Mouse (Mus musculus): ENCODE measurements around the gene Srek1ip1. TPM values are rescaled to one million over a fixed set of nuclear protein-coding genes. Genes with fewer than 3 reads are reported as not detected.

The Srek1ip1 gene
- total and polyA plus RNA-seq, 3 experiments = 10.7 to 26.1 TPM; not detected in 1

DNA sequence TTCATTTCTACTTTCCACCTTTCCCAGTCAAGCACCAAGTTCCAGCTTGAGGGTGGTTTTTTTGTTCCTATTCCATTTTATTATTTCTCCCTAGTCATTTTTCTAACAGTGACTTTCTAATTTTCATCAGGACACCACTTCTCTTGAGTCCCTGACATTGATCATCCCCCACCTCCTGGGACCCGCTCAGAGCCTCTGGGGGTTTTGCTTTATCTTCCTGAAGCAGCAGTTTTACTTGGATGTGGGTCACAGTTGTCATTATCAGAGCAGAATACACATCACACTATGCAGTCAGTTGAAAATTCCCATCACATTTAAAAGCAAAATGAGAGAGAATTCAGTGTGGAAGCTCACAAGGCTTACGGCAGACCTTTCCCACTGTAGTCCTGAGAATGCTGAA, 61.4 kb downstream of the Srek1ip1 start:
- H3K27ac ChIP-seq (ENCODE audit: control insufficient read depth, low read depth, low read length) = no peak overlapping the region
- H3K9ac ChIP-seq (ENCODE audit: control insufficient read depth, low read depth, low read length, poor library complexity, severe bottlenecking) = no peak overlapping the region
- no peak for TF ChIP-seq JUND (IDR thresholded peaks at IDR 0.05; ENCODE audit: low read depth, low read length)
- TF ChIP-seq CHD1 (IDR thresholded peaks at IDR 0.05; ENCODE audit: low read depth, low read length) = no peak
- no peak for TF ChIP-seq MXI1 (IDR thresholded peaks at IDR 0.05; ENCODE audit: low read depth, low read length)
- TF ChIP-seq GABPA (IDR thresholded peaks at IDR 0.05; ENCODE audit: low read depth, low read length) = no peak
- no peak for TF ChIP-seq CTCF (IDR thresholded peaks at IDR 0.05 in 2 of 3, conservative IDR thresholded peaks at IDR 0.05 in 1 of 3; ENCODE audit: control insufficient read depth in 1 of 3, insufficient read depth in 1 of 3, low read depth in 2 of 3, low read length in 3 of 3, poor library complexity in 1 of 3, severe bottlenecking in 1 of 3)
- no peak for TF ChIP-seq MEF2A (IDR thresholded peaks at IDR 0.05; ENCODE audit: extremely low read depth, insufficient replicate concordance, low read depth, low read length, poor library complexity, severe bottlenecking)
- no peak for TF ChIP-seq GATA1 (IDR thresholded peaks at IDR 0.05; ENCODE audit: low read depth, low read length)
- TF ChIP-seq UBTF (IDR thresholded peaks at IDR 0.05; ENCODE audit: borderline replicate concordance, insufficient read depth, low read depth, low read length) = no peak
- no peak for TF ChIP-seq MYC (IDR thresholded peaks at IDR 0.05; ENCODE audit: low read depth, low read length)
- TF ChIP-seq MAX (IDR thresholded peaks at IDR 0.05; ENCODE audit: low read length) = no peak
- TF ChIP-seq SIN3A (IDR thresholded peaks at IDR 0.05; ENCODE audit: low read length) = no peak
- TF ChIP-seq RCOR1 (IDR thresholded peaks at IDR 0.05; ENCODE audit: low read depth, low read length) = no peak
- no peak for TF ChIP-seq USF2 (IDR thresholded peaks at IDR 0.05; ENCODE audit: borderline replicate concordance in 1 of 2, insufficient read depth in 1 of 2, low read depth in 1 of 2, low read length in 2 of 2)
- TF ChIP-seq MYB (IDR thresholded peaks at IDR 0.05; ENCODE audit: low read depth, low read length) = no peak
- no peak for TF ChIP-seq TCF12 (IDR thresholded peaks at IDR 0.05; ENCODE audit: low read depth, low read length)
- no peak for TF ChIP-seq POLR2AphosphoS5 (IDR thresholded peaks at IDR 0.05; ENCODE audit: borderline replicate concordance, low read depth, low read length)
- TF ChIP-seq HCFC1 (IDR thresholded peaks at IDR 0.05; ENCODE audit: low read depth, low read length) = no peak
- TF ChIP-seq ZKSCAN1 (IDR thresholded peaks at IDR 0.05; ENCODE audit: low read depth, low read length) = no peak
- no peak overlapping the region for H3K4me3 ChIP-seq (ENCODE audit: control insufficient read depth in 1 of 2, insufficient read depth in 1 of 2, low read depth in 2 of 2, low read length in 2 of 2)
- H3K36me3 ChIP-seq (ENCODE audit: control insufficient read depth in 1 of 2, insufficient read depth in 2 of 2, low read length in 2 of 2) = no peaks in the 10 kb centered on the region
- no peaks in the 10 kb centered on the region for H3K9me3 ChIP-seq (replicated peaks; ENCODE audit: insufficient read depth, low read length)
- H3K4me1 ChIP-seq (ENCODE audit: control insufficient read depth in 1 of 2, insufficient read depth in 2 of 2, low read length in 2 of 2) = no peaks in the 10 kb centered on the region
- H3K27me3 ChIP-seq (ENCODE audit: control insufficient read depth in 1 of 2, insufficient read depth in 2 of 2, low read length in 2 of 2) = no peaks in the 10 kb centered on the region; a peak in 1 of 4 replicates
- no peak for DNase-seq (ENCODE audit: low read depth, low spot score)
- H3K79me2 ChIP-seq (ENCODE audit: control insufficient read depth, insufficient read depth, low read length, poor library complexity) = no peaks in the 10 kb centered on the region

- Histone ChIP-seq H3K9ac (ENCODE audit: control insufficient read depth, low read depth, low read length, poor library complexity, severe bottlenecking) (no peak within 1 kb of the TSS), H3K4me3 (ENCODE audit: control insufficient read depth in 1 of 2, insufficient read depth in 1 of 2, low read depth in 2 of 2, low read length in 2 of 2) (no peak within 1 kb of the TSS), H3K27me3 (ENCODE audit: control insufficient read depth in 1 of 2, insufficient read depth in 2 of 2, low read length in 2 of 2) (peaks cover 2% of the 10 kb centered on the region in 2 experiments; a peak in 1 of 4 replicates), H3K79me2 (ENCODE audit: control insufficient read depth, insufficient read depth, low read length, poor library complexity) (no peaks in the 10 kb centered on the region), H3K27ac (ENCODE audit: control insufficient read depth, low read depth, low read length) (no peak within 1 kb of the TSS), H3K9me3 (replicated peaks; ENCODE audit: insufficient read depth, low read length) (no peaks in the 10 kb centered on the region), H3K36me3 (ENCODE audit: control insufficient read depth in 1 of 2, insufficient read depth in 2 of 2, low read length in 2 of 2) (no peaks in the 10 kb centered on the region), H3K4me1 (ENCODE audit: control insufficient read depth in 1 of 2, insufficient read depth in 2 of 2, low read length in 2 of 2) (no peaks in the 10 kb centered on the region; a peak in 1 of 4 replicates)
- no peak for TF ChIP-seq ELF1 (IDR thresholded peaks at IDR 0.05; ENCODE audit: low read depth, low read length)
- TF ChIP-seq BHLHE40 (IDR thresholded peaks at IDR 0.05; ENCODE audit: borderline replicate concordance, low read depth, low read length) = no peak
- no peak for TF ChIP-seq RAD21 (IDR thresholded peaks at IDR 0.05; ENCODE audit: low read depth, low read length)
- TF ChIP-seq CTCF (IDR thresholded peaks at IDR 0.05 in 2 of 3, conservative IDR thresholded peaks at IDR 0.05 in 1 of 3; ENCODE audit: control insufficient read depth in 1 of 3, insufficient read depth in 1 of 3, low read depth in 2 of 3, low read length in 3 of 3, poor library complexity in 1 of 3, severe bottlenecking in 1 of 3) = no peak
- TF ChIP-seq ZC3H11A (IDR thresholded peaks at IDR 0.05; ENCODE audit: low read depth, low read length) = no peak
- TF ChIP-seq KAT2A (conservative IDR thresholded peaks at IDR 0.05; ENCODE audit: low read depth, low read length) = no peak
- no peak for TF ChIP-seq POLR2A (IDR thresholded peaks at IDR 0.05; ENCODE audit: control insufficient read depth in 1 of 2, insufficient read depth in 1 of 2, low read depth in 1 of 2, low read length in 2 of 2, poor library complexity in 1 of 2)
- no peak for TF ChIP-seq SIN3A (IDR thresholded peaks at IDR 0.05; ENCODE audit: low read length)
- TF ChIP-seq E2F4 (IDR thresholded peaks at IDR 0.05; ENCODE audit: borderline replicate concordance, low read depth, low read length) = no peak
- no peak for TF ChIP-seq MAZ (IDR thresholded peaks at IDR 0.05; ENCODE audit: low read depth, low read length)
- no peak for TF ChIP-seq CHD2 (IDR thresholded peaks at IDR 0.05; ENCODE audit: low read length)
- no peak for TF ChIP-seq USF1 (IDR thresholded peaks at IDR 0.05; ENCODE audit: low read depth, low read length)
- TF ChIP-seq ZKSCAN1 (IDR thresholded peaks at IDR 0.05; ENCODE audit: low read depth, low read length) = no peak
- TF ChIP-seq MEF2A (IDR thresholded peaks at IDR 0.05; ENCODE audit: extremely low read depth, insufficient replicate concordance, low read depth, low read length, poor library complexity, severe bottlenecking) = no peak
- no peak for TF ChIP-seq MXI1 (IDR thresholded peaks at IDR 0.05; ENCODE audit: low read depth, low read length)
- TF ChIP-seq NELFE (IDR thresholded peaks at IDR 0.05; ENCODE audit: low read depth, low read length) = no peak
- no peak for DNase-seq (ENCODE audit: low read depth, low spot score)
Measured at GRCm38 (mm10) chr13:104863127-104863979, 71.1 kb downstream of the Srek1ip1 start, which contains the start of gene Shisal2b. TSS of gene Shisal2b (minus strand) at chr13:104863893.
